Mouse (Mus musculus): Measurements from ENCODE around the gene Krt9.
"Not testable (repeated sequence)": the region's sequence is repeated elsewhere in the genome, so short reads cannot be mapped to it uniquely, and the experiment has no call there.

Gene Krt9

DNA sequence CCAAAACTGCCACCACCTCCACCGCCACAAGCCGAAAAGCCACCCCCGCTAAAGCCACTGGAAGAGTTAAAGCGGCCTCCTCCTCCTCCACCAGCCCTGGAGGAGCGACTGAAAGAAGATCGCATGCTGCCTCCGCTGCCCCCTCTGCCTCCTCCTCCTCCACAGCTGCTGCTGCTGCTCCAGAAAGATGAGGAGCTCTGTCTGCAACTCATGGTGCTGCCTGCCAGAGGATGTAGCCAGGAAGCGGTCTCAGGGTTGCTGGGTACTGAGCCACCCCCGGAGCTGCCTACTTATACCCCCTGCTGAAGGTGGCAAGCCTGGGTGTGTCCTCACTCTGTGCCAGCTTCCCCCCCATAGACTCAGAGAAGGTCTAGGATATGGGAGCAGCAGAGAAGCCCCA is at the start of gene Krt9:
Krt9 (minus strand) TSS at position 255 of the 400 bp plus-strand sequence.
- no peak for DNase-seq

GRCm38 (mm10) chr11:100240272-100240671 is 47.2 kb upstream of the Krt9 start:
- DNase-seq: not testable (repeated sequence)

DNA sequence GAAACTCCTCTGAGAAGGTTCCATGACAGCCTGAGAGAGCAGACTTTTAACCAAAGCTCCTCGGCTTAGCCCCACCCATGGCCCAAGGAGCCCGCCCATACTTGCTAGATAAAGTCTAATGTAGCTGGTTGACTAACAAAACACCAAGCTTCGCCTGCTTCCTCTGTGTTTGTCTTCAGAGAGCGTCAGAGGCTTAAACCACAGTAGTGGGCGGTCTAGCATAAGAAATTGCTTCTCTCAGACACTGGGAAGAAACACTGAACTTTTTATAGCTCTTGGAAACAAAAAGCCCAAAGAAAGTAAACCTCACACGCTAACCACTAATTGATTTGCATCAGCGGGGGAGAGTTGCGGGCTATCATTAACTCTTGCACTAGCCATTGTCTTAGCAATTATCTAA is 28.7 kb upstream of the Krt9 start:
- DNase-seq: no peak

- no peak for DNase-seq
These were observed 26.3 kb upstream of the Krt9 start for GRCm38 (mm10) chr11:100219304-100219703.

DNA sequence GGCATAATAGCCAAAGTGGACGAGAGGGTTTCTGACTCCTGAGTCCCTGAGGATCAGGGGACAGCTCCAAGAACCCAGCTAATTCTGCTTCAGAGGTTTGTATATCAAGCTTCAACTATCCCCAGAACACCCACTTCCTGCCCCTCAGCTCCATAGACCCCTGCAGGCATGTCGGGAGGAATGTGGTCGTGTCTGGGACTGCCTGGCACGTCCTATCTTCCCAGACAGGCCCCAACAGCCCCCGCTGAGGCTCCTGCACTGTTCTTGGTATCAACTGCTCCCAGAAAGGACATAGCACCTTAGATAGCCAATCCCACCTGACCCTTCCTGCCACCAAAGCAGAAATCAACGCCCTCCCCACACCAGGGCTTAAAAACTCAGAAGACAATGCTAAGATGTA is 15.5 kb upstream of the Krt9 start:
- DNase-seq: no peak

- DNase-seq: no peak
These were observed 14.5 kb upstream of the Krt9 start, which contains the start of gene Krt14 for GRCm38 (mm10) chr11:100207498-100207897. Gene Krt14, minus strand, starts transcription at chr11:100207548.

DNA sequence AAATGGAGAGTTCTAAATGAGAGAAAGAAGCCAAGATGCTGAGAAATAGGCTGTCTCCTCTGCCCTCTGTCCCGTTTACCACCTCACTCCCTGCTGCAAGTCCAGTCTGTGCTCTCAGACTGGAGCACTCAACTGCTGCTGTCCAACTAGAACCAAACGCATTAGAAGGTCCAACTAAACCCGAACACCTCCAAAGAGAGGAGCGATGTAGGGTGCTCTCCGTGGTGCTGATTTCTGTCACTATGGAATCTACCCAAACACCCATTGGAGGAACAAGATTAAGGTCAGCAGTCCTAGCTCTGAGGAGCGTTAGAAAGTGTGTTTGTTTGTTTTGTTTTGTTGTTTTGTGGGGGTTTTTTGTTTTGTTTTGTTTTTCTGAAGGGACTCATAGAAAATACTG is 10.4 kb upstream of the Krt9 start:
- DNase-seq: no peak

DNA sequence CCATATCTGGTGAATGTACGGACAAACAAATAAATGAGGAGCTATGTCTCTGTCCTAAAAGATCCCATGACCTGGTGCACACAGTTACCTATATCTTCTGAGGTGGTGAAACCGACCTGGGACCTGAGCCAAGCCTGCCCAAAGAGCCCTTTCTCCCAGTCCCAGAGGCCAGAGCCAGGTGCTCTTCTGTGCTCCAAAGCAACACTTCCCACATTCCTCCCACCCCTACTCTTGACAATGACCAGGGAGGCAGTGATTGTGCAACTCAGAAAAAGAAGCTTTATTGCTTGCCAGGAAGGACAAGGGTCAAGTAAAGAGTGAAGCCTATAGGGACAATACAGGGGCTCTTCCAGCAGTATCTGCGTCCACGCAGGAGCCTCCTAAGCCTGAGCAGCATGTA is 9.9 kb upstream of the Krt9 start:
- no peak for DNase-seq

- DNase-seq: peak; percentile 11 to 33
These were observed 7.2 kb upstream of the Krt9 start for GRCm38 (mm10) chr11:100200104-100200820.

- DNase-seq: no peak
These were observed 5.6 kb upstream of the Krt9 start for GRCm38 (mm10) chr11:100198666-100199065.

- no peak for DNase-seq
These were observed 1.2 kb downstream of the Krt9 start for GRCm38 (mm10) chr11:100191820-100192219.

GRCm38 (mm10) chr11:100186736-100187135 is 6.3 kb downstream of the Krt9 start:
- DNase-seq: peak; percentile 9 to 34

DNA sequence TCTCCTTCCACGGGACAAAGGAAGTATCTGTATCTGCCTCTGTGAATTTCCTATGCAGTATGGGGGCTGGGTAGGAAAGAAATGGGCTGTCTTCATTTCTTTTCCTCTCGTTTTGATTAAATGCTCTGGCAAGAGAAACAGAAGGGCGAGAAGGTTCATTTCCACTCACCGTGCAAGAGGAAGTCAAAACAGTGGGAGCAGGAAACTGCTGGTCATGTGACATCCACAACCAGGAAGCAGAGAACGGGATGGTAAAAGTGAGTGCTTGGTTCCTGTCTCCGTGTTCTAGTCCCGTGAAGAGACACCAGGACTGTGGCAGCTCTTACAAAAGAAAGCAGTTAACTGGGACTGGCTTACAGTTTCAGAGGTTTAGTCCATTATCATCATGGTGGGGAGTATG is 11.3 kb downstream of the Krt9 start:
- no peak for DNase-seq

GRCm38 (mm10) chr11:100179260-100179659 is 13.8 kb downstream of the Krt9 start:
- DNase-seq: no peak

DNA sequence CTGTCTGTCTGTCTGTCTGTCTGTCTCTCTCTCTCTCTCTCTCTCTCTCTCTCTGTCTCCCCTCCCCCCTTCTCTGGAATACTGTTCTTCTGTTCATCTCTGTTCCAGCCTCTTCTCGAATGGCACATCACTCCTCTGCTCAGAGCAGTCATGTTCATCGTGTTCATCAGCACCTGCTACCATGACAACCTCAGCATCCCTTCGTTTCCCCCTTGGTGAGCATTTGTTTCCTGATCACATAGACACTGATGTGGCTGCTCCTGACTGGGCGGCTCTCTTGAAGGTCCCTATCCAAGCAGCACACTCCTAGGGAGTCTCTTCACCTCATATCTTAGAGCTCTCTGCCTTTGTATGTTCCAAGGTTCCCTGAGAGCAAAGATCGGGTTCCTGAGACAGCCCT is 14.7 kb downstream of the Krt9 start:
- no peak for DNase-seq

- no peak for DNase-seq
These were observed 16.3 kb downstream of the Krt9 start for GRCm38 (mm10) chr11:100176791-100177190.

DNA sequence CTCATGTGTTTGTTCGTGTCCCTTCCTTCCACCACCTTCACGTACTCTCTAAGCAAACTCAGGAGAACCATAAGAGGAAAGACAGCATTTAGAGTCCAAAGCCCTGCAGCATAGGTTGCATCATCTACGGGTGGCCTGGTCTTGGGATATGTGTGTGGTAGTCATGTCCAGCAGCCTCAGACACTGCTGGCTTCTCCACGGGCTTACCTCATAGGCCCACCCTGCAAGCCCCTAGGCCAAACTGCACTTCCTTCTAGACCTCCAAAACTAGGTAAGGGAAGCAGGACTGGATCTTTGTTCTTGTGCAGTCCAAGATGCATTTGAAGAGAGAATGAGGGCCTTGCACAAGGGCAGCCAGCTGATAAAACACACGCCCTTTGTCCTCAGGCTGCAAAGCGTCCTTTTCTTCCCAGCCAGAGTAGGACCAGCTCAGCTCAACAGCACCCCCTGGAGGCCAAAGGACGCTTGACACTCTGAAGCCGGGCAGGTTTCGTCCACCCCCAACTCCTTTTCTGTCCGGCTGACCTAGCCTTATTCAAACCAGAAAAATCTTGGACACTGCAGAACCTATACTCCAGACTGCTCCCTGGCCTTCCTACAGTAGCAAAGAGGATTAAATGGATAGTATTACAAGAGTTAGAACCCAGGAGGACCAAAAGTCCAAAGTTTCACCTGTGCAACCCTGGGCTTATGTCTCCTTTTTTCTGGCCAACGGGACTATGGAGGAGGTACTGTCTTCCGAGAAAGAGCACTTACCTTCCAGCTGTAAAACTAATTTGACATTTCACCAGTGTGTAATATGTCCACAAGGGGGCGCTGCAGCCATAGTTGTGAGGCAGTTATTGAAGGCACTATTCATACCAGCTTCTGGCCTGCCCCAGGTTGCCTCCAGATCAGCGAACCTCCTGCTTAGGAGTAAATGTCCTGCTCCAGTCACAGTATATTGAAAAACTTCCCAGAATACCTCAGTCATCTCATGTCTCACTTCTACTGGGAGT is 24.0 kb downstream of the Krt9 start:
- DNase-seq: peak; percentile 63 to 75

- DNase-seq: peak in 1 of 2 experiments; percentile 10
These were observed 25.0 kb downstream of the Krt9 start for GRCm38 (mm10) chr11:100168071-100168470.

- no peak for DNase-seq
These were observed 28.7 kb downstream of the Krt9 start for GRCm38 (mm10) chr11:100164392-100164791.

DNA sequence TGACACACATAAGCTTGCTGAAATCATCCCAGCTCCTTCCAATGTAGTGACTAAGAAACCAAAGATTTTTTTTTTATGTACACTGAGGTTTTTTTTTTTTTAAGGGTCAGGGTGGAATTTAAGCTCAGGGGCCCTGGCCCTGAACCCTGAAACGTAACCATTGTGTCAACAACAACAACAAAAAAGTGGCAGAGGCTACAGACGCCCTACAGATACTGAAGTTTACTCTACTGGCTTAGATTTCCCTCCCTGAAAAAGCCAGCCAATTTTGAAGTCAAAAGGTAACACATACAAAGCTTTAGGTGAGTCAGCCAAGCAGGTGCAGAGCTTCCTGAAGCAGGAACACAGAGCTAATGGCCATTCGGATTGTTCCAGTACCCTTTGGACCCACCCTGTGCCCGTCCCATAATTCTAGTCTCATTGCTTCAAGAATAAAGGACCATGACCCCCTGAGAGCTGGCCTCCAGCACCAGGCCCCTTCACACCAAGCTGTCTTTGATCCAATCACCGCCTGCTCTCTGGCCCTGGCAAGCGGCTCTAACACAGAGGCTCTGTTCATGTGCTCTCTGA is 35.1 kb downstream of the Krt9 start:
- no peak for DNase-seq

- DNase-seq: no peak
These were observed 35.7 kb downstream of the Krt9 start for GRCm38 (mm10) chr11:100157331-100157730.

GRCm38 (mm10) chr11:100155497-100156255 is 37.4 kb downstream of the Krt9 start:
- DNase-seq: no peak
